Comparison of ENCODE assay signal across 17 mouse cellular contexts in the genomic region with DNA sequence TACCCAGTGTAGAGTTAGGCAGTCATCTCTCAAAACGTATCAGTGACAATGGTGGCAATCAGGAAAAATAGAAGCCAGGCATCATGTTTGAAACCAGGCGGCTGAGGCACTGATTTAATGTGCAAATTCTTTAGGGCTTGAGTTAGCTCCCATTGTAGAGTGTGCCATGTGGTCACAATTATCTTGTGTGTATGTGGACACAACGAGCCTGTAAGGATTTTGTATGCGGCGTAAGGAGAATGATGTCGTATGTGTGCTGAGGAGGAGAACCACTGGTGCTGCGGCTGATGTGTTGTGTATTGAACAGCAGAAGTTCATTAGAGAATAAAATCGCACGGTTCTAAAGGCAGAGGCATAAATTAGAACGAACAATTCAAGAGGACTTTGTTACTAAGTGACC. TPM values are rescaled to one million over a fixed set of nuclear protein-coding genes. Genes with fewer than 3 reads are reported as not detected.
A peak's percentile ranks its signal among the peaks of the same experiment; 100 is the strongest.
DNase-seq lines count a peak whose midpoint lies in the region; ATAC-seq lines count a peak whose summit lies in the region.
"Had no signal": no experiment of that assay in that cellular context is flagged by ENCODE, and none has a peak within 500 bp of the region (broad histone marks: within the 10 kb centered on the region; RNA-seq: fewer than 3 reads in every experiment).

No protein-coding gene starts in this region.

- no peak for ATAC-seq in embryonic facial prominence, embryonic 11.5 days (replicated peaks; ENCODE audit: insufficient number of reproducible peaks, low FRiP score, low TSS enrichment, low read depth)
- no peak for ATAC-seq in limb, embryonic 11.5 days (ENCODE audit: insufficient number of reproducible peaks, low FRiP score, low TSS enrichment, low read depth)
- no peak for ATAC-seq in limb, embryonic 15.5 days (ENCODE audit: insufficient number of reproducible peaks, low FRiP score, low TSS enrichment, low read depth)
- no peak for ATAC-seq in erythroid progenitor cell, adult 5-6 weeks (replicated peaks; ENCODE audit: low FRiP score, poor library complexity, severe bottlenecking)
- ATAC-seq: forebrain, embryonic 16.5 days; hindbrain, postnatal 0 days had no signal

- no peak for DNase-seq in embryonic facial prominence, embryonic 10.5 days (ENCODE audit: low spot score)
- peak; percentile 77 for DNase-seq in embryonic facial prominence, embryonic 11.5 days (ENCODE audit: low spot score)
- DNase-seq in limb, embryonic 11.5 days (ENCODE audit: low spot score) = no peak
- no peak for DNase-seq in right cerebral cortex, postnatal 36 days (ENCODE audit: low spot score in 2 of 2)
- DNase-seq: adrenal gland, postnatal 10 days; cerebellum, adult 11-12 months; cerebellum, adult 9-10 months; cerebellum, postnatal 25 days; gastrocnemius, postnatal 14 days; heart, postnatal 10 days had no signal

- H3K9me3 ChIP-seq in embryonic facial prominence, embryonic 10.5 days = no peaks in the 10 kb centered on the region
- no peaks in the 10 kb centered on the region for H3K9me3 ChIP-seq in embryonic facial prominence, embryonic 11.5 days (replicated peaks; ENCODE audit: control insufficient read depth, low read length)
- H3K9me3 ChIP-seq in limb, embryonic 11.5 days (ENCODE audit: control insufficient read depth, low read length) = no peaks in the 10 kb centered on the region
- H3K9me3 ChIP-seq in limb, embryonic 15.5 days = no peaks in the 10 kb centered on the region
- H3K9me3 ChIP-seq: forebrain, embryonic 12.5 days; G1E; hindbrain, embryonic 13.5 days had no signal

- H3K9ac ChIP-seq in embryonic facial prominence, embryonic 11.5 days (replicated peaks; ENCODE audit: low read length) = no peak overlapping the region
- no peak overlapping the region for H3K9ac ChIP-seq in limb, embryonic 11.5 days (ENCODE audit: low read length)
- H3K9ac ChIP-seq in limb, embryonic 15.5 days = no peak overlapping the region
- H3K9ac ChIP-seq: forebrain, embryonic 12.5 days; hindbrain, embryonic 13.5 days had no signal

- peak overlapping the region; percentile 66 for H3K27ac ChIP-seq in embryonic facial prominence, embryonic 10.5 days (replicated peaks)
- H3K27ac ChIP-seq in embryonic facial prominence, embryonic 11.5 days (replicated peaks; ENCODE audit: low read depth, low read length) = peak overlapping the region; percentile 52
- peak overlapping the region; percentile 50 for H3K27ac ChIP-seq in limb, embryonic 11.5 days (replicated peaks; ENCODE audit: low read depth, low read length)
- peak overlapping the region; percentile 14 for H3K27ac ChIP-seq in limb, embryonic 15.5 days
- H3K27ac ChIP-seq: forebrain, embryonic 12.5 days; hindbrain, embryonic 13.5 days; hindbrain, postnatal 0 days had no signal

- H3K27me3 ChIP-seq in embryonic facial prominence, embryonic 10.5 days (replicated peaks; ENCODE audit: low read depth, poor library complexity, severe bottlenecking) = no peaks in the 10 kb centered on the region
- H3K27me3 ChIP-seq in embryonic facial prominence, embryonic 11.5 days (ENCODE audit: control insufficient read depth, insufficient read depth, low read length) = no peaks in the 10 kb centered on the region
- H3K27me3 ChIP-seq in limb, embryonic 11.5 days (ENCODE audit: control insufficient read depth, insufficient read depth, low read length) = no peaks in the 10 kb centered on the region
- no peaks in the 10 kb centered on the region for H3K27me3 ChIP-seq in limb, embryonic 15.5 days
- H3K27me3 ChIP-seq: forebrain, embryonic 12.5 days; hindbrain, embryonic 13.5 days had no signal

- H3K4me2 ChIP-seq in embryonic facial prominence, embryonic 11.5 days (ENCODE audit: low read depth, low read length) = no peak overlapping the region
- H3K4me2 ChIP-seq in limb, embryonic 11.5 days (ENCODE audit: low read depth, severe bottlenecking) = no peak overlapping the region
- H3K4me2 ChIP-seq in limb, embryonic 15.5 days = no peak overlapping the region
- H3K4me2 ChIP-seq: forebrain, embryonic 12.5 days; hindbrain, embryonic 13.5 days had no signal

- no peak overlapping the region for H3K4me3 ChIP-seq in embryonic facial prominence, embryonic 10.5 days
- no peak overlapping the region for H3K4me3 ChIP-seq in embryonic facial prominence, embryonic 11.5 days (ENCODE audit: low read depth, low read length)
- no peak overlapping the region for H3K4me3 ChIP-seq in limb, embryonic 11.5 days (ENCODE audit: low read depth, low read length)
- no peak overlapping the region for H3K4me3 ChIP-seq in limb, embryonic 15.5 days
- H3K4me3 ChIP-seq: forebrain, embryonic 12.5 days; hindbrain, embryonic 13.5 days had no signal

- 0 out of 2 replicates have a peak, but pooled peaks cover 5% of the 10 kb centered on the region for H3K36me3 ChIP-seq in embryonic facial prominence, embryonic 10.5 days (replicated peaks)
- no peaks in the 10 kb centered on the region for H3K36me3 ChIP-seq in embryonic facial prominence, embryonic 11.5 days (replicated peaks; ENCODE audit: control insufficient read depth, insufficient read depth, low read depth, low read length)
- H3K36me3 ChIP-seq in limb, embryonic 11.5 days (ENCODE audit: control insufficient read depth, insufficient read depth, low read length) = no peaks in the 10 kb centered on the region
- no peaks in the 10 kb centered on the region for H3K36me3 ChIP-seq in limb, embryonic 15.5 days
- H3K36me3 ChIP-seq: forebrain, embryonic 12.5 days; G1E; hindbrain, embryonic 13.5 days had no signal

- 54% methylated on average over 10 of the region's 10 CpGs for WGBS in embryonic facial prominence, embryonic 10.5 days
- 45% methylated on average over 10 of the region's 10 CpGs for WGBS in embryonic facial prominence, embryonic 11.5 days
- 33% methylated on average over 10 of the region's 10 CpGs for WGBS in limb, embryonic 11.5 days
- WGBS in limb, embryonic 15.5 days = 40% methylated on average over 10 of the region's 10 CpGs

- H3K4me1 ChIP-seq in embryonic facial prominence, embryonic 10.5 days = peaks cover 42% of the 10 kb centered on the region
- H3K4me1 ChIP-seq in embryonic facial prominence, embryonic 11.5 days (ENCODE audit: control insufficient read depth, insufficient read depth, low read length) = no peaks in the 10 kb centered on the region; the same call in 1 of the 2 replicates
- H3K4me1 ChIP-seq in limb, embryonic 11.5 days (ENCODE audit: control insufficient read depth, insufficient read depth, low read length) = peaks cover 14% of the 10 kb centered on the region
- H3K4me1 ChIP-seq in limb, embryonic 15.5 days = peaks cover 7% of the 10 kb centered on the region; the same call in 1 of the 2 replicates
- H3K4me1 ChIP-seq: forebrain, embryonic 12.5 days; hindbrain, embryonic 13.5 days had no signal

RNA-seq across cellular contexts. Expression of gene Ednra, which starts 26.2 kb away (rescaled TPM):
- polyA plus RNA-seq in embryonic facial prominence, embryonic 10.5 days (2016; fragmentation: Nextera tagmentation; extraction: Ambion mirVana) = 30.8 and 36.4 TPM in 2 replicates
- polyA plus RNA-seq in embryonic facial prominence, embryonic 11.5 days (2014; fragmentation: Nextera tagmentation; extraction: Ambion mirVana) = 53.9 and 60.4 TPM in 2 replicates
- polyA plus RNA-seq in limb, embryonic 11.5 days (2014; fragmentation: Nextera tagmentation; extraction: Ambion mirVana) = 62.3 and 74.3 TPM in 2 replicates
- polyA plus RNA-seq in limb, embryonic 15.5 days (2015; fragmentation: Nextera tagmentation; extraction: Ambion mirVana) = 32.6 and 34.0 TPM in 2 replicates
- 1.4 and 1.7 TPM in 2 replicates for total RNA-seq in erythroid progenitor cell, adult 5-6 weeks (2015; ENCODE audit: low replicate concordance)
- total RNA-seq in erythroid progenitor cell, adult 5-6 weeks (2017; ENCODE audit: low replicate concordance) = 0.76 TPM in 1 of 2 replicates, not detected in the other
- polyA plus RNA-seq: G1E had no signal

Comparison
In these comparisons a context has a peak if more than half of its experiments do, and no peak if none do; other contexts are left out.
1. H3K27ac ChIP-seq: peak in every context shown above with its lines; median percentile 66 in embryonic facial prominence, embryonic 10.5 days; 52 in embryonic facial prominence, embryonic 11.5 days; 50 in limb, embryonic 11.5 days; 14 in limb, embryonic 15.5 days.